Mouse (Mus musculus): Measurements from ENCODE around the gene 2410141K09Rik. TPM values are rescaled to one million over a fixed set of nuclear protein-coding genes. Genes with fewer than 3 reads are reported as not detected.
"Not testable (repeated sequence)": the region's sequence is repeated elsewhere in the genome, so short reads cannot be mapped to it uniquely, and the experiment has no call there.

Gene 2410141K09Rik
- not detected for total RNA-seq (2021)

DNA sequence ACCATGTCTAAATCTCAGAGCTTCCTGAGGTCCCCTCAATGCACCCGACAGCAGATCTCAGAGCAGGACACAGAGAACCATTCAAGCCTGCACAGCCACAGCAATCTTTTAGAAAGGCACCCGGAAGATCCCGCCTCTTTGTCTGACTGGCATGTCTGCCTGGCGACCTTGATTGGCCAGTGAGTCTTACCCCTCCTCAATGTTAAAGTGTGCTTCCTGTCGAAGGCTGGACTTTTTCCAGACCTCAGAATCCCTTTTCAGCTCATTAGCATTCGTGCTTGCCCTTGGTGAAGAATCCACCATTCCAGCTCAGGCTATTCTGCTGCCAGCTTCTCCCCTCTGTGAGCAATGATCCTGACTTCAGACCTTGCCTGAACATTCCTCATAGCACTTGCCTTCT lies at the start of gene 2410141K09Rik:
TSS of gene 2410141K09Rik (minus strand) at position 101 of the 400 bp plus-strand sequence.
- intact Hi-C loops (cut with DNase I); DNase-seq (ENCODE audit: extremely low spot score in 1 of 2, low spot score in 2 of 2): not testable (repeated sequence)

DNA sequence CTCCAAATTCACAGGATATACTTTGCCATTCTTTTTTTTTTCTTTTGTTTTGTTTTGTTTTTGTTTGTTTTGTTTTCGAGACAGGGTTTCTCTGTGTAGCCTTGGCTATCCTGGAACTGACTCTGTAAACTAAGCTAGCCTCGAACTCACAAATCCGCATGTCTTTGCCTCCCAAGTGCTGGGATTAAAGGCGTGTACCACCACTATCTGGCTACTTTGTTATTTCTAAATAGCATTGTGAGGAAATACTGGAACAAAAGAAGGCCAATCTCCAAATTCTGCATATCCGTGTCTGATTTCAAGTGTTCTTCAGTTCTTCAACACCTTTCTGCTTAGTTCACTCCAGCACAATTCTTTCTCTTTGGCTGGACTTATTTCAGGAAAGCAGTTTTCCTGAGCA lies 14.1 kb downstream of the 2410141K09Rik start:
- DNase-seq (ENCODE audit: extremely low spot score in 1 of 2, low spot score in 2 of 2); intact Hi-C loops (cut with DNase I): not testable (repeated sequence)

DNA sequence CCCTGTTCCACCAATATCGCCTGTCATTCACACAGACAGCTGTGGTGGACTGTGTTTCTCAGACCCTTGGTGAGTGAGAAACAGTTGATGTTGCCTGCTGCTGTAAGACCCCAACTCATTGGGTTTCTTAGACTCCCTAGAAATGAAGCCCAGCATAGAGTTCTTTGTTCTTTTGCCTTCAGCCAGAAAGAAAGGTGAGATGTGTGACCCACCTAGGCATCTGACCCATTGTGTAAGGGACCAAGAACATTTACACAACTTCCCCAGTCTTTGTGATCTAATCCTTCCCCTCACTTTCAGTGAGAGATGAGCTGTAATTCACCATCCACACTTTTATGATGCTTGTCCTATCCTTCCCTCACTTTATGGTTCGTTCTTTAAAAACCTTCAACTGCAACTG lies 26.0 kb downstream of the 2410141K09Rik start:
- DNase-seq (ENCODE audit: extremely low spot score in 1 of 2, low spot score in 2 of 2); intact Hi-C loops (cut with DNase I): not testable (repeated sequence)

Other genes starting within 250 kb of the 2410141K09Rik start
- not detected for gene Gm10772, start 213.5 kb downstream of the 2410141K09Rik start, total RNA-seq (2021)

Data from left cerebral cortex, postnatal 10 days (tissue).